Mouse (Mus musculus) lung, postnatal 36 days (tissue): ENCODE data around the gene Trcg1.
"Not testable (repeated sequence)": the region's sequence is repeated elsewhere in the genome, so short reads cannot be mapped to it uniquely, and the experiment has no call there.

Experiments used
- DNase-seq: peaks from one replicate; pipeline ENCODE4 v3.0.0; 2022; ENCODE audit warnings: mixed read lengths

Trcg1 gene

GRCm38 (mm10) chr9:57236256-57236655, at the start of gene Trcg1:
Trcg1 (plus strand) TSS chr9:57236556.
- no peak for DNase-seq

GRCm38 (mm10) chr9:57196708-57197107, 39.6 kb upstream of the Trcg1 start:
- no peak for DNase-seq

DNA sequence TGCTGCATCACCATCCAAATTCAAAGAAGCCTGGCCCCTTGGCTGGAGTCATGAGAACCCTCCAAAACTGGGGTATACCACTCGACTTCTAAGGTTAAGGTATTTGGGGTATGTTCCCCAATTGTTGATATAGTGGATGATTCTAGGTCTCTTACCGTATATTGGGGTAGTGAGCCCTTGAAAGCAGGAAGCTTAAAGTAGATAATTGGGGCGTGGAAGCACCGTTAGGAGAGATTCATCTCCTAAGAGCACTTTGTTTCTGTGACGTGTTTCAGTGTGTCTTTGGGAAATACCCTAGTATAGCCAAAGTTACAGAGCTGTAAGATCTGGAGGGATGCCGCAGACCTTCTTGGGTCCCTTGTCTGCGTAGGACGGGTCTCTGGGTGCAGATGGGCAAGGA, 38.9 kb upstream of the Trcg1 start:
- DNase-seq, result no peak

GRCm38 (mm10) chr9:57202981-57203380, 33.4 kb upstream of the Trcg1 start:
- DNase-seq, result no peak

DNA sequence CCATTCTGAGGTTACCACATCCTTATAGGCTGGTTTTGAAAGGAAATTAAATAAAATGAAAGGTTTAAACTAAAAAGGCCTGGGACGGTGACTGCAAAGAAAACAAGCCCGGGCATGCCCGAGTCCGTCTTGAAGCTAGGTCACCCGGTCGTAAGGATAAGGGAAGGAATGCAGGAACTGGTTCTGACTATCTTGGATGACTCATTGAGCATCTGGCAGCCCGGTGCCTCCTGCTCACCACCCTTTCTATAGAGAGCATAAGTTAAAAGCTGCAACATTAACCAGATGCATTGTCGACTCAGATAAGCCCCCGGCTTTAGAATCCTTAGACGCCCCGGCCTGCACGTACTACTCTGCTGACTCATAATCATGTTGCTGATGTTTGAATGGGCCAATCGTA, 32.8 kb upstream of the Trcg1 start:
- not testable (repeated sequence) for DNase-seq

- DNase-seq, result no peak
Observed at GRCm38 (mm10) chr9:57206896-57207295, 29.5 kb upstream of the Trcg1 start.

- peak; percentile 66 for DNase-seq
Observed at GRCm38 (mm10) chr9:57209316-57209715, 27.0 kb upstream of the Trcg1 start.

DNA sequence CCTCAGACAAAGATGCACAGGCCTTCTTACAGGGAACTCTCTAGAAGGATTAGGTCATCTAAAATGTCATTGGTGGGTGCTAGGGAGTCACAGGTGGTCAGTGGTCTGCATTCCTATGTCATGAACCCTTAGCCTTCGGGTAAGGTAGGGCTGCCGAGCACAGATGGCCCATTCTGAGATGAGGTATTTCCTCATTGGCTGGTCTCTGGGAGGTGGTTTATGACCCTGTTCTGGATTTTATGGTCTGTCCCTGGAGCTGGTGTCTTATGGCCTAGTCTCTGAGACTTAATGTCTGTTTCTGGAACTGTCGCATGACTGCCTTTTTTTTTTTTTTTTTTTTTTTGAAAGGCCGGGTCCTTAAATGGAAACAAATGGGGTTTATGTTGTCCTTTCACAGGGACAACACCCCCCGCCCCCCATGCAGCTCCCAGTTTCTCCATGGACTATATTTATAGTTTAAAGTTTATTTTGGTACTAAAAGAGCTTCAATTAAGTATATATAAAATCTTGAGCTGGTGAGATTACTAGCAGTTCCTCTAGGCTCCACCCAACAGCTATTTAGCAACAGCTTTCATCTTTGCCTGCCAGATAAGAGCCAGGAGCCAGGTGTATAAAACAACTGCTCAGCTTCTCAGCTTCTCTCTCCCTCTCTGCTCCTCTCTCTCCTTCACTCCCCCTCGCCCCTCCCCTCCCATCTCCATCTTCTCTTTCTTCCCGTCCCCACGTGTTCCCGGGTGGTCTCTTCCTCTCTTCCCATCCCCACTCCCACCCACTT, 23.7 kb upstream of the Trcg1 start:
- DNase-seq, result no peak

- no peak for DNase-seq
Observed at GRCm38 (mm10) chr9:57214500-57214899, 21.9 kb upstream of the Trcg1 start.

- no peak for DNase-seq
Observed at GRCm38 (mm10) chr9:57217220-57217619, 19.1 kb upstream of the Trcg1 start.

DNA sequence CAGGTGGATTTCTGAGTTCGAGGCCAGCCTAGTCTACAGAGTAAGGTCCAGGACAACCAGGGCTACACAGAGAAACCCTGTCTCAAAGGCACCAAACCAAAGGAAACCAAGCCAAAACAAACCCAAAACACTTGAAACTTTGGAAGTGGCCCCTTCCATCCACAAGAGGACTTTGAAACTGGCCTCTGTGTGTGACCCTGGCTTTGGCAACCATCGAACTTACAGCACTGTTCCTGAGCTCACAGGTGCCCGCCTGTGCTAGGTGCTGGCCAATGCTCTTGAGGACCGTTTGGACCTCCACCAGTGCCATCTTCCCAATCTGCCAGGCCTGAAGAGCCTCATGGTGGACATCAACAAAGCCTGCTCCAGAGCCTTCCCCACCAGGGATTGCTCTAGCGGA, 17.6 kb upstream of the Trcg1 start:
- no peak for DNase-seq

- DNase-seq, result no peak
Observed at GRCm38 (mm10) chr9:57219511-57219910, 16.8 kb upstream of the Trcg1 start.

GRCm38 (mm10) chr9:57220356-57220755, 16.0 kb upstream of the Trcg1 start:
- DNase-seq, result peak; percentile 62

- DNase-seq, result no peak
Observed at GRCm38 (mm10) chr9:57223341-57223740, 13.0 kb upstream of the Trcg1 start.

GRCm38 (mm10) chr9:57225780-57226627, 10.4 kb upstream of the Trcg1 start:
- no peak for DNase-seq

DNA sequence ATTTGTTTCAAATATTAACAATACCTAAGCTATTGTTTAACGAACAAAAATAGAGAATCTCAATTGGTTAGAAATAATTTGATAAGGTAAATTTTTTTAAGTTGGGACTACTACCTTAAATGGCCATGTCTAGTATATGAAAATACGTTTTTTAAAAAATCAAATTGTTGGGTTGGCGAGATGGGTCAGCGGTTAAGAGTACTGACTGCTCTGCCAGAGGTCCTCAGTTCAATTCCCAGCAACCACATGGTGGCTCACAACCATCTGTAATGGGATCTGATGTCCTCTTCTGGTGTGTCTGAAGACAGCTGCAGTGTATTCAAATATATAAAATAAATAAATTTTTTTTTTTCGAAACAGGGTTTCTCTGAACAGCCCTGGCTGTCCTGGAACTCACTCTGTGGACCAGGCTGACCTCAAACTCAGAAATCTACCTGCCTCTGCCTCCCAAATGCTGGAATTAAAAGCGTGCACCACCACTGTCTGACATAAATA, 9.7 kb upstream of the Trcg1 start:
- DNase-seq, result not testable (repeated sequence)

GRCm38 (mm10) chr9:57227203-57227602, 9.2 kb upstream of the Trcg1 start:
- DNase-seq, result no peak

DNA sequence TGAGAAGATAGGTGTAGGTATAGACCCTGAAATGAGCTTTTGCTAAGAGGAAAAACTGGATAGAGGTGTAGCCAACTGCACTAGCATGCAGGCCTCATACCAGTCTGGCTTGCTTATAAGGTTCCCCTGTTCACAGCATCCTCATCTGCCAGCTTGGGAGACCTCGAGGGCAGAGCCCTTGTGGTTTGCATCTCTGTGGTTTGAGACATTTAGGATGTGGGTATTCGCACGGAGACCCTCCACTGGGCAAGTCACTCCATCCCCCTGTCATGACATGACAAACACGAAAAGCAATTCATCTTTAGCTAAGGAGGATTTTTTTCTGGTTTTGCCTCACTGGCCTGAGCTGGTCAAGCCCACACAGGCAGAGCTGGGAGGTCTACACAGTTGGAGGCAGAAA, 8.2 kb upstream of the Trcg1 start:
- DNase-seq, result no peak

GRCm38 (mm10) chr9:57229726-57230125, 6.6 kb upstream of the Trcg1 start:
- peak; percentile 21 for DNase-seq

DNA sequence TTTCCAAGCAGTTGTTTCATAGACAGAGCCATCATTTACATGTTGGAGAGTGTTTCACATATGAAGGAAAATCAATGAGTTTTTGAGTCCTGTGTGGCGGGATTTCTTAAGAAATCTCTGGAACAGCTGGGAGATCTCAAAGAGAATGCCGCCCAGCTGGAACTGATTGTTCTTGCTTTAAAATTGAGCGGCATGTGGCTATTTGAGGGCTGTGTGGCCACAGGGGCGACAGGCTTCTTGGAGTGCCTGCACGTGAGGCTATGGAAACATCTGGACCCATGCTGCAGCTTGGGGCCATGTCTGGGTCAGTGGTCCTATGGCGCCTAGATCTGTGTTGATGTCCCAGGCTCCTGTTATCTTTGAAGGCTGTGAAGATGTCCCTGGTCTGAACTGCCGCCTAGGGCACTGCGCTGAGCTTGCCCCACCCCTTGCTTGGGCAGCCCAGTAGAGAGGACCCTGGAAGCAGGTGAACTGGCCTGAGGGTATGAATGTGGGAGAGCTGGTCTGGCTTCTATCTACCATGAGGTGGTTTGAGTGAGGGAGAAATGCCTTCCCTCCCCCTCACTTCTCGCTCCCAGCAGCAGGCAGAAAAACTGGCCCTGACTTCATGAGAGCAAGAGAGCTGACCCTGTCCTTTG, 6.1 kb upstream of the Trcg1 start:
- peak; percentile 37 for DNase-seq

DNA sequence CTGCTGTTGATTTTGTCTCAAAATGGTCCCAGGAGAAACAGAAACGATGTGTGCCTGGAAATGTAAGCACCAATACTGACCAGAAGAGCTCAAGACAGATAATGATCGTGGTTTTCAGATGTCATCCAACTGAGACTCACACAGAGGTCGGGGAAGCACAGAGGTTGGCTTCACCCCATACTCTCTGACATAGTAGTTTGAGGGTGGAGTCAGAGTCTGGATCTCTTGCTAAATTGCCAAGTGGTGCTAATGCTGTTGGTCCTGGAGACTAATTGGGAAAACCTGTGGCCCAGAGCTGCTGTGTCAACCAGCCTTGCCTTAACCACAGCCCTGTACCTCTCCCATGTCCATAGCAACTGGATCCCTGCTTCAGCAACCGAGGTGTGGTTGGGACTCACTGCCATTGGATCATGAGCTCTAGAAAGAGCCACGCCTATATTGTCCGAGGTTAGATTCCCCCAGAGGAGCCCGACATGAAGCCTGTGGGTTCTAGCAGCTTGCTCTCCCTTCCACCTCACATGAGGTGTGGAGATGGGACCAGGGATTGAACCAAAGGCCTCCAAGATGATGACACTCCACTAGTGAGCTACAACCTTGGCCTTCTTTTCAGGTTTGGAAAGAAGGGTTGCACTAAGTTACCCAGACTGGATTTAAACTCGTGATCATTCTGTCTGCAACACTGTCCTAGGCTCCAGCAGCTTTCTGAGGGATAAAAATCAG, 4.7 kb upstream of the Trcg1 start:
- no peak for DNase-seq

GRCm38 (mm10) chr9:57232341-57232940, 3.9 kb upstream of the Trcg1 start:
- DNase-seq, result no peak
